Mouse (Mus musculus) erythroblast, embryonic 14.5 days (primary cell): ENCODE data around the gene Gck.

Source experiments
- GATA1 ChIP-seq: IDR thresholded peaks from 2 replicates; pipeline ENCODE4 v1.6.1; 2012; ENCODE audit warnings: low read length, inconsistent platforms, mixed read lengths
- TAL1 ChIP-seq: IDR thresholded peaks from 3 replicates; pipeline ENCODE4 v1.6.1; 2012; ENCODE audit warnings: low read length, inconsistent platforms, mixed read lengths

- TF ChIP-seq GATA1 (no peak), TAL1 (no peak)
These were observed 47.5 kb downstream of the Gck start for GRCm38 (mm10) chr11:5902390-5902789.
